Mouse (Mus musculus) stomach, postnatal 0 days (tissue): ENCODE data around the gene Kctd19. TPM values are rescaled to one million over a fixed set of nuclear protein-coding genes. Genes with fewer than 3 reads are reported as not detected.

ENCODE experiments used
- ATAC-seq: fragments of 200-750 bp; cut with Nextera tagmentation; 2 replicates; pipeline ENCODE4 v1.8.0; 2017; ENCODE audit not compliant: low FRiP score, low TSS enrichment
- DNase-seq: peaks from one replicate; pipeline ENCODE4 v3.0.0-alpha.2; 2016; ENCODE audit warnings: low spot score
- H3K27ac ChIP-seq: fragments of 300-500 bp; sonication (generic); replicated peaks from 2 replicates; pipeline ENCODE4 v1.5.1; 2014; ENCODE audit warnings: mild to moderate bottlenecking, control low read depth
- H3K27me3 ChIP-seq: fragments of 300-500 bp; sonication (generic); 2 replicates; pipeline ENCODE4 v1.6.1; 2014; ENCODE audit warnings: low read length; ENCODE audit not compliant: control insufficient read depth, insufficient read depth
- H3K36me3 ChIP-seq: fragments of 300-500 bp; sonication (generic); 2 replicates; pipeline ENCODE4 v1.6.1; 2014; ENCODE audit warnings: low read length, mixed read lengths; ENCODE audit not compliant: control insufficient read depth, insufficient read depth
- H3K4me1 ChIP-seq: fragments of 300-500 bp; sonication (generic); replicated peaks from 2 replicates; pipeline ENCODE4 v1.6.1; 2014; ENCODE audit warnings: antibody characterized with exemption; ENCODE audit not compliant: control insufficient read depth, insufficient read depth
- H3K4me2 ChIP-seq: fragments of 300-500 bp; sonication (generic); replicated peaks from 2 replicates; pipeline ENCODE4 v1.6.1; 2014; ENCODE audit warnings: low read depth, mild to moderate bottlenecking, control low read depth, moderate library complexity
- H3K4me3 ChIP-seq: fragments of 300-500 bp; sonication (generic); 2 replicates; pipeline ENCODE4 v1.5.1; 2014; ENCODE audit warnings: low read depth, low read length, control low read depth
- H3K9ac ChIP-seq: fragments of 300-500 bp; sonication (generic); 2 replicates; pipeline ENCODE4 v1.6.1; 2014; ENCODE audit warnings: mild to moderate bottlenecking, low read length, control low read depth, mixed read lengths
- H3K9me3 ChIP-seq: fragments of 300-500 bp; sonication (generic); 2 replicates; pipeline ENCODE4 v1.6.1; 2016; ENCODE audit warnings: low read length; ENCODE audit not compliant: control insufficient read depth
- CTCF ChIP-seq: IDR thresholded peaks from 2 replicates; pipeline ENCODE4 v1.5.1; 2016; ENCODE audit warnings: antibody characterized with exemption, low read depth, mild to moderate bottlenecking, moderate library complexity
- EP300 ChIP-seq: optimal IDR thresholded peaks from 2 replicates; pipeline ENCODE3; 2016; ENCODE audit warnings: antibody characterized with exemption
- WGBS: fragments of 180-500 bp; shearing (Covaris S2); extraction: QIAGEN DNeasy Blood & Tissue Kit; methylation state at CpG from one replicate; pipeline ENCODE4 v1.1.7; 2014; 5-methylcytosine and 5-hydroxymethylcytosine counted together
- polyA plus RNA-seq: library from polyadenylated mRNA; unstranded; fragments of >200 nt; fragmentation: Nextera tagmentation; extraction: Ambion mirVana; gene quantifications from 2 replicates; pipeline ENCODE4 v1.2.1, GENCODE M21; 2015

Kctd19 gene
- not detected in 2 replicates for polyA plus RNA-seq

GRCm38 (mm10) chr8:105413391-105413790 is at the start of gene Kctd19, which contains the start of gene Lrrc36:
Gene Kctd19 (minus strand): TSS chr8:105413502.
Gene Lrrc36 (plus strand): TSS chr8:105413571.
- H3K27ac ChIP-seq: no peak within 1 kb of the TSS
- H3K9me3 ChIP-seq: no peaks in the 10 kb centered on the region
- H3K4me2 ChIP-seq: peak within 1 kb of the TSS; percentile 52
- ATAC-seq (peak; percentile 98), DNase-seq (peak; percentile 89)
- H3K27me3 ChIP-seq: no peaks in the 10 kb centered on the region
- peak within 1 kb of the TSS; percentile 28 for H3K4me3 ChIP-seq
- peaks cover 2% of the 10 kb centered on the region; the same call in 1 of the 2 replicates for H3K4me1 ChIP-seq
- TF ChIP-seq CTCF: peak; percentile 65
- no peak for TF ChIP-seq EP300
- H3K9ac ChIP-seq: 0 out of 2 replicates have a peak within 1 kb of the TSS, but pooled peaks have one; percentile 8
- 2% methylated on average over 32 of the region's 34 CpGs for WGBS
- no peaks in the 10 kb centered on the region for H3K36me3 ChIP-seq

GRCm38 (mm10) chr8:105461085-105461803 is 47.9 kb upstream of the Kctd19 start:
- H3K4me3 ChIP-seq: no peak overlapping the region
- H3K36me3 ChIP-seq: no peaks in the 10 kb centered on the region
- H3K27ac ChIP-seq: no peak overlapping the region; the same call in 1 of the 2 replicates
- no peaks in the 10 kb centered on the region for H3K9me3 ChIP-seq
- no peak overlapping the region for H3K4me2 ChIP-seq
- no peaks in the 10 kb centered on the region for H3K4me1 ChIP-seq
- H3K9ac ChIP-seq: no peak overlapping the region
- ATAC-seq (peak; percentile 74), DNase-seq (peak; percentile 42)
- no peaks in the 10 kb centered on the region for H3K27me3 ChIP-seq
- 52% methylated on average over 13 of the region's 13 CpGs for WGBS
- TF ChIP-seq CTCF (no peak), EP300 (no peak)

GRCm38 (mm10) chr8:105455218-105455617 is 41.9 kb upstream of the Kctd19 start:
- TF ChIP-seq CTCF: no peak
- no peak for TF ChIP-seq EP300
- Histone ChIP-seq H3K4me2 (no peak overlapping the region), H3K9me3 (no peaks in the 10 kb centered on the region), H3K27ac (no peak overlapping the region), H3K27me3 (no peaks in the 10 kb centered on the region), H3K36me3 (no peaks in the 10 kb centered on the region), H3K4me1 (no peaks in the 10 kb centered on the region), H3K9ac (no peak overlapping the region), H3K4me3 (no peak overlapping the region)
- no peak for DNase-seq
- ATAC-seq: no peak
- 38% methylated on average over 10 of the region's 10 CpGs for WGBS

GRCm38 (mm10) chr8:105454088-105454487 is 40.8 kb upstream of the Kctd19 start:
- WGBS: 59% methylated on average over 5 of the region's 5 CpGs
- no peak for DNase-seq

GRCm38 (mm10) chr8:105453296-105453695 is 40.0 kb upstream of the Kctd19 start:
- WGBS: 64% methylated on average over 5 of the region's 5 CpGs
- Histone ChIP-seq H3K4me2 (no peak overlapping the region), H3K9me3 (no peaks in the 10 kb centered on the region), H3K9ac (no peak overlapping the region), H3K4me1 (no peaks in the 10 kb centered on the region), H3K36me3 (no peaks in the 10 kb centered on the region), H3K4me3 (no peak overlapping the region), H3K27ac (no peak overlapping the region), H3K27me3 (no peaks in the 10 kb centered on the region)
- no peak for DNase-seq
- TF ChIP-seq EP300 (no peak), CTCF (peak; percentile 61)
- no peak for ATAC-seq

More at GRCm38 (mm10) chr8:105454088-105454487, 40.8 kb upstream of the Kctd19 start:
- peak; percentile 40; the same call in 1 of the 2 replicates for ATAC-seq
- no peaks in the 10 kb centered on the region for H3K36me3 ChIP-seq
- H3K27ac ChIP-seq: no peak overlapping the region
- H3K9ac ChIP-seq: no peak overlapping the region
- no peak for TF ChIP-seq EP300
- TF ChIP-seq CTCF: no peak
- no peaks in the 10 kb centered on the region for H3K27me3 ChIP-seq
- H3K4me3 ChIP-seq: no peak overlapping the region
- no peak overlapping the region for H3K4me2 ChIP-seq
- no peaks in the 10 kb centered on the region for H3K4me1 ChIP-seq
- no peaks in the 10 kb centered on the region for H3K9me3 ChIP-seq
